Mouse (Mus musculus): Measurements from ENCODE around the gene Gramd4. TPM values are rescaled to one million over a fixed set of nuclear protein-coding genes. Genes with fewer than 3 reads are reported as not detected.
"Not testable (repeated sequence)": the region's sequence is repeated elsewhere in the genome, so short reads cannot be mapped to it uniquely, and the experiment has no call there.

Gramd4 gene
- polyA plus RNA-seq, 1 experiment: 25.4 TPM

GRCm38 (mm10) chr15:86049510-86049909 is 8.0 kb upstream of the Gramd4 start:
- no peak for DNase-seq (ENCODE audit: low read depth, low spot score)
- WGBS: 80% methylated on average over 3 of the region's 3 CpGs

- DNase-seq (ENCODE audit: low read depth, low spot score): no peak
- WGBS: 83% methylated on average over 4 of the region's 4 CpGs
These were observed 7.2 kb upstream of the Gramd4 start for GRCm38 (mm10) chr15:86050170-86050743.

GRCm38 (mm10) chr15:86051152-86051551 is 6.3 kb upstream of the Gramd4 start:
- WGBS: 60% methylated on average over 10 of the region's 10 CpGs
- no peak for DNase-seq (ENCODE audit: low read depth, low spot score)

- WGBS: 68% methylated on average over 6 of the region's 6 CpGs
- no peak for DNase-seq (ENCODE audit: low read depth, low spot score)
These were observed 5.5 kb upstream of the Gramd4 start for GRCm38 (mm10) chr15:86051878-86052478.

- 39% methylated on average over 2 of the region's 2 CpGs for WGBS
- no peak for DNase-seq (ENCODE audit: low read depth, low spot score)
These were observed 3.5 kb upstream of the Gramd4 start for GRCm38 (mm10) chr15:86053890-86054536.

- 77% methylated on average over 3 of the region's 3 CpGs for WGBS
- not testable (repeated sequence) for DNase-seq (ENCODE audit: low read depth, low spot score)
These were observed 2.6 kb upstream of the Gramd4 start for GRCm38 (mm10) chr15:86054861-86055260.

GRCm38 (mm10) chr15:86056221-86056760 is 1.2 kb upstream of the Gramd4 start:
- DNase-seq (ENCODE audit: low read depth, low spot score): no peak
- WGBS: 89% methylated on average over 5 of the region's 5 CpGs

GRCm38 (mm10) chr15:86057908-86058307 is 413 bp downstream of the Gramd4 start:
- 30% methylated on average over 7 of the region's 7 CpGs for WGBS
- no peak for DNase-seq (ENCODE audit: low read depth, low spot score)

GRCm38 (mm10) chr15:86058394-86058915 is 960 bp downstream of the Gramd4 start:
- WGBS: under 1% methylated on average over 66 of the region's 70 CpGs
- no peak for DNase-seq (ENCODE audit: low read depth, low spot score)

GRCm38 (mm10) chr15:86058931-86059834 is 1.7 kb downstream of the Gramd4 start:
- 1% methylated on average over 48 of the region's 49 CpGs for WGBS
- no peak for DNase-seq (ENCODE audit: low read depth, low spot score)

GRCm38 (mm10) chr15:86059835-86060380 is 2.4 kb downstream of the Gramd4 start:
- 50% methylated on average over 7 of the region's 7 CpGs for WGBS
- no peak for DNase-seq (ENCODE audit: low read depth, low spot score)

- WGBS: 61% methylated on average over 12 of the region's 12 CpGs
- DNase-seq (ENCODE audit: low read depth, low spot score): no peak
These were observed 3.1 kb downstream of the Gramd4 start for GRCm38 (mm10) chr15:86060581-86060980.

GRCm38 (mm10) chr15:86061221-86061620 is 3.7 kb downstream of the Gramd4 start:
- 73% methylated on average over 7 of the region's 7 CpGs for WGBS
- DNase-seq (ENCODE audit: low read depth, low spot score): no peak

GRCm38 (mm10) chr15:86061848-86062481 is 4.5 kb downstream of the Gramd4 start:
- WGBS: 48% methylated on average over 6 of the region's 6 CpGs
- no peak for DNase-seq (ENCODE audit: low read depth, low spot score)

- no peak for DNase-seq (ENCODE audit: low read depth, low spot score)
- 83% methylated on average over 8 of the region's 8 CpGs for WGBS
These were observed 6.8 kb downstream of the Gramd4 start for GRCm38 (mm10) chr15:86064191-86064849.

- WGBS: 51% methylated on average over 3 of the region's 3 CpGs
- DNase-seq (ENCODE audit: low read depth, low spot score): no peak
These were observed 7.3 kb downstream of the Gramd4 start for GRCm38 (mm10) chr15:86064850-86065229.

GRCm38 (mm10) chr15:86065367-86065766 is 7.9 kb downstream of the Gramd4 start:
- DNase-seq (ENCODE audit: low read depth, low spot score): no peak
- WGBS: 87% methylated on average over 4 of the region's 4 CpGs

GRCm38 (mm10) chr15:86066836-86067580 is 9.5 kb downstream of the Gramd4 start:
- DNase-seq (ENCODE audit: low read depth, low spot score): no peak
- WGBS: 34% methylated on average over 14 of the region's 14 CpGs

All from large intestine, adult 2 months (tissue).